Mouse (Mus musculus): ENCODE measurements at regions not wholly inside any gene's neighbourhood (a gene's known extent, or its start where the extent isn't known, plus 50 kb on each side); places are given as distances from the start of the nearest gene placed in this dataset.

DNA sequence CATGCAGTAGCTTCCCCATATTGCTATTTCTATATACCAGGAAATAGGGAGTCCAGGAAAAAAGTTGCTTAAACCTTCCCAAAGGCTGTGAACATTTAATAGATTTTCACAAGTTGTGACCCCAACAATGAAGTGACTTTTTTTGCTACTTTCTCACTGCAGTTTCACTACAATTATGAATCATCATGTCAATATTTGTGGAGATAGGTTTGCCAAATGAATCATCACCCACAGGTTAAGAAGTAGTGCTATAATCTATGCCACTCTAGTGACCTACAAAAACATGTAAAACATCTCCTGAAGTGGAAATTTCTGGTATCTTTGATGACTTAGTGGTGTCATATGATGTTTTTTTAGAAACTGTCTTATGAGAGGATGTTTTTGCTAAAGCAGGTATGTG, 1355.3 kb downstream of the Grik2 start:
- Histone ChIP-seq H3K9me3 (replicated peaks; ENCODE audit: low read length) (no peaks in the 10 kb centered on the region), H3K36me3 (replicated peaks in 1 of 2; ENCODE audit: control insufficient read depth in 1 of 2, insufficient read depth in 1 of 2, low read length in 1 of 2) (no peaks in the 10 kb centered on the region), H3K4me2 (ENCODE audit: insufficient read depth, low read depth, poor library complexity, severe bottlenecking) (no peak overlapping the region), H3K27me3 (replicated peaks) (no peaks in the 10 kb centered on the region), H3K4me1 (ENCODE audit: control insufficient read depth in 1 of 2, insufficient read depth in 2 of 2) (no peaks in the 10 kb centered on the region), H3K4me3 (replicated peaks in 1 of 3; ENCODE audit: low read depth in 2 of 3, low read length in 2 of 3, poor library complexity in 1 of 3) (no peak overlapping the region), H3K9ac (ENCODE audit: insufficient read depth, low read depth) (no peak overlapping the region), H3K79me2 (replicated peaks; ENCODE audit: control insufficient read depth, extremely low read depth, insufficient read depth, poor library complexity, severe bottlenecking) (no peaks in the 10 kb centered on the region), H3K27ac (ENCODE audit: insufficient read depth, low read depth) (no peak overlapping the region)
- in situ Hi-C loops (cut with MboI; ENCODE audit: low pct_ligation_motif_present, low pct_unique_long_range_greater_than_20kb, low sequenced_read_pairs), result no loop called here
- TF ChIP-seq IRF4 (IDR thresholded peaks at IDR 0.05; ENCODE audit: low read depth, low read length) (0 out of 2 replicates have a peak, but pooled peaks have one; percentile 28), EP300 (IDR thresholded peaks at IDR 0.05; ENCODE audit: low read length) (0 out of 2 replicates have a peak, but pooled peaks have one; percentile 33), ETS1 (conservative IDR thresholded peaks at IDR 0.05; ENCODE audit: low read depth, low read length) (peak; percentile 44; the same call in 1 of the 2 replicates), USF2 (conservative IDR thresholded peaks at IDR 0.05; ENCODE audit: low read depth, low read length) (no peak), JUND (conservative IDR thresholded peaks at IDR 0.05; ENCODE audit: low read depth, low read length) (peak; percentile 62)
- peak; percentile 40 for DNase-seq (ENCODE audit: extremely low read depth)
- dilution Hi-C loops (cut with MboI; ENCODE audit: extremely low pct_ligation_motif_present, extremely low pct_unique_long_range_greater_than_20kb, low sequenced_read_pairs), result no loop called here

DNA sequence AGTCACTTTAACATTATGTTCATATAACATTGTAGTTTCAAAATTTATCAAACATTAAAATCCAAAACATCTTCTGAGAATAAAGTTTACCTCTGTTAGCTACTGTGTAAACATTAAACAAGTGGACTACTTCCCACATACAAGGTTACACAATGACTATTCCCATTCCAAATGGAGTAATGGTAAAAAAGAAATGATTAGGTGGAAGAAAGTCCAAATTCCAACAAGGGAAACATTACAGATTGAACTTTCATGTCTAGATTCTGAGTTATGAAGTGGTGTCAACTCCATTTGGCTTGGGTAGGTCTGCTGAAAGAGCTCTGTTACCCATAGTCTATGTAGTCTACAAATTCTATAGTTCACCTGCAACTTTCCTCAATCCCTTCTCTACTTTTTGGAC, 1363.1 kb downstream of the Grik2 start:
- in situ Hi-C loops (cut with MboI; ENCODE audit: low pct_ligation_motif_present, low pct_unique_long_range_greater_than_20kb, low sequenced_read_pairs), result no loop called here
- H3K9me3 ChIP-seq (replicated peaks; ENCODE audit: low read length), result no peaks in the 10 kb centered on the region
- H3K9ac ChIP-seq (ENCODE audit: insufficient read depth, low read depth), result no peak overlapping the region
- TF ChIP-seq SMC3 (IDR thresholded peaks at IDR 0.05; ENCODE audit: low read depth, low read length) (no peak), JUN (IDR thresholded peaks at IDR 0.05; ENCODE audit: insufficient read depth, low read depth, low read length) (no peak), ZNF384 (IDR thresholded peaks at IDR 0.05; ENCODE audit: low read depth, low read length) (no peak), MAX (IDR thresholded peaks at IDR 0.05; ENCODE audit: low read length) (no peak), CHD2 (IDR thresholded peaks at IDR 0.05; ENCODE audit: low read length) (no peak), SIN3A (IDR thresholded peaks at IDR 0.05; ENCODE audit: low read length) (no peak), NRF1 (IDR thresholded peaks at IDR 0.05; ENCODE audit: low read depth, low read length) (no peak), MYC (IDR thresholded peaks at IDR 0.05; ENCODE audit: low read depth, low read length) (no peak), MXI1 (IDR thresholded peaks at IDR 0.05; ENCODE audit: low read depth, low read length) (no peak), KAT2A (IDR thresholded peaks at IDR 0.05; ENCODE audit: insufficient replicate concordance, low read length) (no peak), RCOR1 (conservative IDR thresholded peaks at IDR 0.05; ENCODE audit: low read depth, low read length) (no peak)
- no peaks in the 10 kb centered on the region for H3K36me3 ChIP-seq (replicated peaks in 1 of 2; ENCODE audit: control insufficient read depth in 1 of 2, insufficient read depth in 1 of 2, low read length in 1 of 2)
- H3K27me3 ChIP-seq (replicated peaks), result no peaks in the 10 kb centered on the region
- no peak for DNase-seq (ENCODE audit: extremely low read depth)
- no peak overlapping the region for H3K4me3 ChIP-seq (replicated peaks in 1 of 3; ENCODE audit: low read depth in 2 of 3, low read length in 2 of 3, poor library complexity in 1 of 3)
- no peaks in the 10 kb centered on the region for H3K4me1 ChIP-seq (ENCODE audit: control insufficient read depth in 1 of 2, insufficient read depth in 2 of 2)
- H3K4me2 ChIP-seq (ENCODE audit: insufficient read depth, low read depth, poor library complexity, severe bottlenecking), result no peak overlapping the region
- H3K79me2 ChIP-seq (replicated peaks; ENCODE audit: control insufficient read depth, extremely low read depth, insufficient read depth, poor library complexity, severe bottlenecking), result no peaks in the 10 kb centered on the region
- dilution Hi-C loops (cut with MboI; ENCODE audit: extremely low pct_ligation_motif_present, extremely low pct_unique_long_range_greater_than_20kb, low sequenced_read_pairs), result no loop called here
- no peak overlapping the region for H3K27ac ChIP-seq (ENCODE audit: insufficient read depth, low read depth)
